Mouse (Mus musculus) small intestine, adult 2 months (tissue): ENCODE measurements at regions not wholly inside any gene's neighbourhood (a gene's known extent, or its start where the extent isn't known, plus 50 kb on each side); places are given as distances from the start of the nearest gene placed in this dataset.

Experiments
- CTCF ChIP-seq: fragments of 200-500 bp; IDR thresholded peaks from 2 replicates; pipeline ENCODE4 v1.5.1; 2012; ENCODE audit warnings: low read depth, mild to moderate bottlenecking, control low read depth, inconsistent platforms, low read length, moderate library complexity, mixed read lengths; ENCODE audit not compliant: insufficient replicate concordance, insufficient read length; ENCODE audit errors: extremely low read depth
- POLR2A ChIP-seq: fragments of 200-500 bp; IDR thresholded peaks from 2 replicates; pipeline ENCODE4 v1.6.1; 2012; ENCODE audit warnings: low read depth, mild to moderate bottlenecking, control low read depth, inconsistent platforms, low read length, moderate library complexity

DNA sequence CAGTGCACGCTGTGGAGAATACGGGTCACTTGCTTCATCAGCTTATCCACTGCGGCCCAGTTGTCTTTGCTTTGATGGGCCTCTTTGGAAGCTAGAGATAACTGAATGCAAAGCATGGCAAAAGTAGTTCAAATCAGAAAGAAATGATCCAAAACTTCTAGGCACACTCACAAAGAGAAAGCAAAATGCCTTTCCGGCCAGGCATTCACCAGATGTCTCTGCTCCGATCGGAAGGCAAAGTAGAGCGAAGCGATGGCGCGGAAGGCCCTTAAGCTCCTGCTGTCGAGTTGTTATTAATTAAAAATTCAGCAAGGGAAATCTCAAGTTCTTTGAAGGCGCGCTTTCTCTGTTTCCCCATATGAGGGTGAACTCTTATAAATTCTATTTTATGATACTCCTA is 401.9 kb upstream of the Slc35b3 start:
- TF ChIP-seq POLR2A (no peak), CTCF (no peak)
